Mouse (Mus musculus): ENCODE results near the gene Zfp59. TPM values are rescaled to one million over a fixed set of nuclear protein-coding genes. Genes with fewer than 3 reads are reported as not detected.
A peak's percentile ranks its signal among the peaks of the same experiment; 100 is the strongest.
"Not testable (repeated sequence)": the region's sequence is repeated elsewhere in the genome, so short reads cannot be mapped to it uniquely, and the experiment has no call there.

The Zfp59 gene
- polyA plus RNA-seq, 1 experiment from 2014 or later: 10.8 TPM

DNA sequence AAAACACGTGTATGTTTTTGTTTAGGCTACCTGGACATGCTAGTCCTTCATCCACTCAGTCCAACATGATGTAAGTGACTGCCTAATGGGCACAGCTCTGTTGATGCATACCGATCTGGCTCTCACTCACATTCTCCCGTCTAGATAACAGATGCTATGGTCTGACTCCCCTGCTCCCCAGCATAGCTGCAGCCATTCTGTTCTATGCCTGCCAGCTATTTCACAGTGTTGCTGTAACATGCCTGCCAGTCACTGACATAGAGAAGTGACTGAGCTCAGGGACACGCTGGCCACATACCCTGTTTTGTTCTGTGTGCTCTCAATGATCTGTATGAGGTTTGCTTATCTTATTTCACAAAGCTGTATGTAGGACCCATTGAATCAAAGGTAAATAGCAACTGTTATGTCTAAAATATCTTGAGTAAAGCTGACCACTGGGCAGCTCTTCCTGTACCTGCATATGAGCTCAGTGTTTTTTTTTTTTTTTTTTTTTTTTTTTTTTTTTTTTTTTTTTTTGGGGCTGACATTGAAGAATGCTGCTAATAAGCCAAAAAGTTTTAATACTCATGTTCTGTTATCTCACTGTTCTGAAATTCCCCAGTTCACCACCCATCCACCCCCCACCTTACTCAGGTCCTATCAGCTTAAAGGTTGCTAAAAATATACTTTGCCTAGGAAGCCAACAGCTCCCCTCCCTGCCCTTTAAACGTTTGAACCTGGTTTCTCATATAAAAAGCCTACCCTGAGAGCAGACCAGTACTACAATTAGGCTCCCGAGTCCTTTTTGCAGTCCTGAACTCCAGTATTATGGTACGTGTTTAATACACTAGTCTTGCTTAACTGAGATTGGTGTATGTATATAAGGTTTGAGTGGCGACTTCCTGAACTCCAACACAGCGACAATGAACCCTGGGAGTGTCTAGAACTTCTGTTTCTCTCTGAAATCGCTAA, 21.2 kb downstream of the Zfp59 start:
- Histone ChIP-seq H3K9me3 (replicated peaks; ENCODE audit: control insufficient read depth, low read length, poor library complexity, severe bottlenecking) (no peaks in the 10 kb centered on the region), H3K4me2 (ENCODE audit: low read length) (peak overlapping the region; percentile 74), H3K27me3 (ENCODE audit: control insufficient read depth, insufficient read depth, low read depth, low read length) (no peaks in the 10 kb centered on the region), H3K4me1 (ENCODE audit: control insufficient read depth, insufficient read depth, low read length) (peaks cover 9% of the 10 kb centered on the region), H3K27ac (ENCODE audit: low read length) (no peak overlapping the region), H3K36me3 (ENCODE audit: control insufficient read depth, insufficient read depth, low read length) (peaks cover 8% of the 10 kb centered on the region), H3K4me3 (ENCODE audit: low read depth, low read length) (peak overlapping the region; percentile 46), H3K9ac (ENCODE audit: low read depth, low read length) (peak overlapping the region; percentile 39; the same call in 1 of the 2 replicates)
- ATAC-seq: no peak
- 29% methylated on average over 10 of the region's 10 CpGs for WGBS

DNA sequence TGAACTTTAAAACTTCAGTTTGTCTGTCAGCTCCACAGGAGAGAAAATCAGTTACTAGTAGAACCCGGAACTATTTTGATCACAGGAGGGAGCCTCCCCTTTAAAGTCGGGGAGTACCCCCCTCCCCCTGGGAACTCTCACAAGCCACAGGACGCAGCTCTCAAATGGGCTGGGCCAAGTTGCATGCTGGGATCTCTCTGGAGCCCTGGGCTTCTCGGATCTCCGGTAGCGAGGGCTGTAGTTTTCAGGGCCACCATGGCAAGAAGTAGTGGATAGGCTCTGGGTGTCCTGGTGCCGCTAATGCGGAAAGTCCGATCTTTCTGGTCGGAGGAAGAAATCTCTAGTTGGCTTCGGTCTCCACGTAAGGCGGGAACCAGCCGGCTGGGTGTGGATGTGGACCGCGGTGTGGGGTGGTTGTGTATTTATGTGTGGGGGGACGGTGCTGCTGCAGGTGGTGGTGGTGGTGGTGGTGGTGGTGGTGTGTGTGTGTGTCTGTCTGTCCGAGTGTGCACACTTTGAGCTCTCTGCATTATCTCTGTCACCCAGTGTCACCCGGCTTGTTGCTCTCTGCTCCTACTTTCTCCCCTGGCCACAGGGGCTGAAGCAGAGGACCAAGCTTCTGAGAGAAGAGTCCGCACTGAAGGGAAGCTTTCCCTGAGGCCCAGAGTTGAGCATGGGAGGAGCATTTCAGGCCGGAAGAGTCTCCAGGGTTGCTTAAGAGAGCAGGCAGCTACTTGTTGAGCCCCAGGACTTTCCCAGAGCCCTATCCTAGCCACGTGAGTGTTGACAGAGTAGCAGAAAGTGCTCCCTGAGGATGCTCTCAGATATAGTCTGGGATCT, 22.2 kb downstream of the Zfp59 start:
- Histone ChIP-seq H3K4me3 (ENCODE audit: low read depth, low read length) (peak overlapping the region; percentile 46), H3K9ac (ENCODE audit: low read depth, low read length) (peak overlapping the region; percentile 39), H3K9me3 (replicated peaks; ENCODE audit: control insufficient read depth, low read length, poor library complexity, severe bottlenecking) (no peaks in the 10 kb centered on the region), H3K4me1 (ENCODE audit: control insufficient read depth, insufficient read depth, low read length) (peaks cover 9% of the 10 kb centered on the region), H3K4me2 (ENCODE audit: low read length) (peak overlapping the region; percentile 74), H3K27me3 (ENCODE audit: control insufficient read depth, insufficient read depth, low read depth, low read length) (no peaks in the 10 kb centered on the region), H3K36me3 (ENCODE audit: control insufficient read depth, insufficient read depth, low read length) (peaks cover 8% of the 10 kb centered on the region), H3K27ac (ENCODE audit: low read length) (0 out of 2 replicates have a peak overlapping the region, but pooled peaks have one; percentile 38)
- ATAC-seq: peak; percentile 76
- WGBS: 2% methylated on average over 22 of the region's 22 CpGs

DNA sequence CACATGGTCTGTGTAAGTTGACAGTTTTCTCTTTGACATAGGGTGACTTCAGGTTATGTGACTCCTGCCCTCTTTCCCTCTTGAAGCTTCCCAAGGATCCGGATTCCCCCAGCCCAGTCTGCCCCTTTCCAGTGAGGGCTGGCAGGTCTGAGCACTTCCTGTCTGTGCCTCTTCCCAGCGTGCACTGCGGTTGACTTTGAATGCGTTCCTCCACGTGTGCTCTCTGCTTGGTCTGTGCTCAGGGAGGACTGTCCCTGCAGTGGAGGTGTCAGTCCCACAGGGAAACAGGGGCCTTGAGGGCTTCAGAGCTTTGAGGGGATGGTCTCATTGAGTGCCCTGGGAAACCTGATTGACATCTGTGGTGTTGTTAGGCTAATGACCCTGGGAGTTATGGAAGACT, 24.2 kb downstream of the Zfp59 start:
- not testable (repeated sequence) for H3K4me2 ChIP-seq (ENCODE audit: low read length); H3K9me3 ChIP-seq (replicated peaks; ENCODE audit: control insufficient read depth, low read length, poor library complexity, severe bottlenecking); ATAC-seq; H3K9ac ChIP-seq (ENCODE audit: low read depth, low read length); H3K4me3 ChIP-seq (ENCODE audit: low read depth, low read length); H3K27ac ChIP-seq (ENCODE audit: low read length); H3K27me3 ChIP-seq (ENCODE audit: control insufficient read depth, insufficient read depth, low read depth, low read length); H3K36me3 ChIP-seq (ENCODE audit: control insufficient read depth, insufficient read depth, low read length); H3K4me1 ChIP-seq (ENCODE audit: control insufficient read depth, insufficient read depth, low read length)
- 93% methylated on average over 5 of the region's 5 CpGs for WGBS

DNA sequence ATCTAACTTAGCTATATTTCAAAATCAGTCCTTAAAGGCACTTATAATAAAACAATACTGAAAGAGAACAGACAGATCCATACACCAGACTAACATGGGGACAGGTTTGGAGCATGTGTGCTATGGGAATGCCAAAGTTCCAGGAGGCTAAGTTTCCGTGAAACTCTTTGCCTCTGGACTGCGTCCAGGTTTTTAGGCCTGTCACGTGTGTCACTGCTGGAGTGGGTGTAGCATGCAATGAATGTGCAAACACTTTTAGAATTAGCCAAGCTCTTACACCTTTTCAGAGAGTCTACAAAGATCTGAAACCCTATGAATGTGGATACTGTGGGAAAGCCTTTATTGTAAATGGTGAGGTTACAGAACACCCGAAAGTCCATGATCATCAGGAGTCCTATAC, 43.3 kb downstream of the Zfp59 start:
- Histone ChIP-seq H3K27ac (ENCODE audit: low read length) (no peak overlapping the region), H3K4me2 (ENCODE audit: low read length) (no peak overlapping the region), H3K9ac (ENCODE audit: low read depth, low read length) (no peak overlapping the region), H3K9me3 (replicated peaks; ENCODE audit: control insufficient read depth, low read length, poor library complexity, severe bottlenecking) (no peaks in the 10 kb centered on the region), H3K36me3 (ENCODE audit: control insufficient read depth, insufficient read depth, low read length) (peaks cover 2% of the 10 kb centered on the region; the same call in 1 of the 2 replicates), H3K4me3 (ENCODE audit: low read depth, low read length) (no peak overlapping the region), H3K27me3 (ENCODE audit: control insufficient read depth, insufficient read depth, low read depth, low read length) (no peaks in the 10 kb centered on the region), H3K4me1 (ENCODE audit: control insufficient read depth, insufficient read depth, low read length) (no peaks in the 10 kb centered on the region)
- WGBS: 97% methylated on average over 4 of the region's 4 CpGs
- ATAC-seq: no peak

DNA sequence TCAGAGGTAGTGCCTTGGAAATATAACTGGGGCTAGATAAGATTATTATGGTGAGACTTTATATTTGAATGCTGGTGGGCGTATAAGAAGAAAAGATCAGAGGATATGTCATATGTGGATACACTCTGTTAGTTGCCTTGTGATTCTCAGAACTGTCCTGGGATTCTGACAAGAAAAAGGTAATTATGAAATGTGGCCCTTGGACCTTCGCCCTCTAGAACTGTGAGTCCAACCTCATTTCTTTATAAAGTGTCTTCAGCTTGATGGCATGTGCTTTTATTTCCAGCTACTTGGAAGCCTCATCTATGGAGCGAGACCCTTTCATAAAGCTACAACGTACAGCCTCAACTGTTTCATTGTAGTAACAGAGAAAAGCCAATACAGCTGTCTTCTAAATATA, 62.2 kb downstream of the Zfp59 start:
- no peaks in the 10 kb centered on the region for H3K36me3 ChIP-seq (ENCODE audit: control insufficient read depth, insufficient read depth, low read length)
- no peak overlapping the region for H3K27ac ChIP-seq (ENCODE audit: low read length)
- 92% methylated on average over 4 of the region's 4 CpGs for WGBS
- H3K4me2 ChIP-seq (ENCODE audit: low read length): no peak overlapping the region
- no peak overlapping the region for H3K9ac ChIP-seq (ENCODE audit: low read depth, low read length)
- ATAC-seq: no peak
- H3K4me1 ChIP-seq (ENCODE audit: control insufficient read depth, insufficient read depth, low read length): no peaks in the 10 kb centered on the region
- H3K4me3 ChIP-seq (ENCODE audit: low read depth, low read length): no peak overlapping the region
- H3K9me3 ChIP-seq (replicated peaks; ENCODE audit: control insufficient read depth, low read length, poor library complexity, severe bottlenecking): peaks cover 5% of the 10 kb centered on the region; the same call in 1 of the 2 replicates
- H3K27me3 ChIP-seq (ENCODE audit: control insufficient read depth, insufficient read depth, low read depth, low read length): no peaks in the 10 kb centered on the region

DNA sequence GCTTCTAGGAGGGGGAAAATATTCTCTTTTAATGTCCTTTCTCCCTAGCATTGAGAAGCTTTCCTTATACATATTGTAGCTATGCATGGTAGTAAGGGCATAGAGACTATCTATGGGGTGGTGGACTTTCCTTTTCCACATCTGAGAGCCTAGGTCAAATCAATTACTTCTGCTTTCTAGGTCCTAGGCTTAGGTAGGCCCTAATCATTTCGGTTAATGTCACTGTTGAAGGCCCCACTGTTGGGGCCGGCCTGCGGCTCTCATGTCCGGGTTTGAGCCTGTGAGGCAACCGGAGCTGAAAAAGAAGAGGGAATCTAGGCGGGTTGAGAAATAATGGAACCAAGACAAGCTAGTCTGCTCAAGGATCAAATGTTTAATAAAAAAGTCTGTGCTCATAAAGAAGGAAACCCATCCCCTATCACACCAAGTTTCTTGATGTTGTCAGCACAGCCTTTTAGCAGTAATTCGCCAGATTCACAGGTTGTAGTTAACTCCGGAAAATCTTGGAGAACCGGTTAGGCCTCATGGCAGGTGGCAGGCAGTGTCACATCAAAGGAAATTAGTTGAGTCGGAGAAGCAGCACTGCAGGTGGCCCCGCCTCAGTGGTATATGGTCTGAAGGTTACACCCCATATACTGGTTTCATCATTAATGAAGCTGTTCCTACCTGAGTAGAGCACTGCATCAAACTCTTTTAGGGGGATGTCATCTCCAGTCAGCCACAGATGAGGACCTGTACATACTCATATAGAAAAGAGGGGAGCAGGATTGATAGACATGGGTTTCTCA, 66.8 kb downstream of the Zfp59 start:
- ATAC-seq: no peak
- 82% methylated on average over 11 of the region's 11 CpGs for WGBS
- peaks cover 21% of the 10 kb centered on the region for H3K36me3 ChIP-seq (ENCODE audit: control insufficient read depth, insufficient read depth, low read length)

More for the DNA sequence above, 66.8 kb downstream of the Zfp59 start:
- H3K4me3 ChIP-seq (ENCODE audit: low read depth, low read length): no peak overlapping the region
- H3K9ac ChIP-seq (ENCODE audit: low read depth, low read length): no peak overlapping the region
- no peaks in the 10 kb centered on the region for H3K4me1 ChIP-seq (ENCODE audit: control insufficient read depth, insufficient read depth, low read length)
- H3K9me3 ChIP-seq (replicated peaks; ENCODE audit: control insufficient read depth, low read length, poor library complexity, severe bottlenecking): peaks cover 10% of the 10 kb centered on the region; the same call in 1 of the 2 replicates
- H3K27ac ChIP-seq (ENCODE audit: low read length): no peak overlapping the region
- H3K4me2 ChIP-seq (ENCODE audit: low read length): no peak overlapping the region
- no peaks in the 10 kb centered on the region for H3K27me3 ChIP-seq (ENCODE audit: control insufficient read depth, insufficient read depth, low read depth, low read length)

Other genes starting within 250 kb of the Zfp59 start
- gene Akt2, start 247.1 kb upstream of the Zfp59 start, polyA plus RNA-seq (2015; fragmentation: Nextera tagmentation; extraction: Ambion mirVana): 49.9 and 57.0 TPM in 2 replicates
- 75.0 and 84.4 TPM in 2 replicates for gene Ttc9b, start 184.7 kb upstream of the Zfp59 start, polyA plus RNA-seq (2015; fragmentation: Nextera tagmentation; extraction: Ambion mirVana)
- gene Map3k10, start 164.0 kb upstream of the Zfp59 start, polyA plus RNA-seq (2015; fragmentation: Nextera tagmentation; extraction: Ambion mirVana): 15.4 and 16.9 TPM in 2 replicates
- gene Zfp607b, start 149.3 kb upstream of the Zfp59 start, polyA plus RNA-seq (2015; fragmentation: Nextera tagmentation; extraction: Ambion mirVana): 16.7 and 19.1 TPM in 2 replicates
- 111 and 125 TPM in 2 replicates for gene Zfp60, start 107.2 kb upstream of the Zfp59 start, polyA plus RNA-seq (2015; fragmentation: Nextera tagmentation; extraction: Ambion mirVana)
- gene Zfp626, start 31.4 kb upstream of the Zfp59 start, polyA plus RNA-seq (2015; fragmentation: Nextera tagmentation; extraction: Ambion mirVana): 1.4 and 2.0 TPM in 2 replicates
- 1.1 and 1.2 TPM in 2 replicates for gene Zfp607a, start 18.9 kb downstream of the Zfp59 start, polyA plus RNA-seq (2015; fragmentation: Nextera tagmentation; extraction: Ambion mirVana)
- gene Zfp974, start 90.9 kb downstream of the Zfp59 start, polyA plus RNA-seq (2015; fragmentation: Nextera tagmentation; extraction: Ambion mirVana): 16.3 and 17.2 TPM in 2 replicates
- 31.1 and 36.9 TPM in 2 replicates for gene Zfp780b, start 140.6 kb downstream of the Zfp59 start, polyA plus RNA-seq (2015; fragmentation: Nextera tagmentation; extraction: Ambion mirVana)
- gene Zfp850, start 175.5 kb downstream of the Zfp59 start, polyA plus RNA-seq (2015; fragmentation: Nextera tagmentation; extraction: Ambion mirVana): 7.0 and 8.3 TPM in 2 replicates
- 277 and 280 TPM in 2 replicates for gene Psmc4, start 211.5 kb downstream of the Zfp59 start, polyA plus RNA-seq (2015; fragmentation: Nextera tagmentation; extraction: Ambion mirVana)
- gene Fcgbp, start 232.6 kb downstream of the Zfp59 start, polyA plus RNA-seq (2015; fragmentation: Nextera tagmentation; extraction: Ambion mirVana): 0.26 and 0.31 TPM in 2 replicates

Measured in midbrain, embryonic 16.5 days (tissue).